Mouse (Mus musculus) kidney, postnatal 10 days (tissue): Measurements from ENCODE around the gene Mmp17.
A peak's percentile ranks its signal among the peaks of the same experiment; 100 is the strongest.
"Not testable (repeated sequence)": the region's sequence is repeated elsewhere in the genome, so short reads cannot be mapped to it uniquely, and the experiment has no call there.

Experiments used
- DNase-seq: peaks from one replicate; pipeline ENCODE4 v3.0.0; 2021; ENCODE audit warnings: mixed read lengths

The Mmp17 gene

DNA sequence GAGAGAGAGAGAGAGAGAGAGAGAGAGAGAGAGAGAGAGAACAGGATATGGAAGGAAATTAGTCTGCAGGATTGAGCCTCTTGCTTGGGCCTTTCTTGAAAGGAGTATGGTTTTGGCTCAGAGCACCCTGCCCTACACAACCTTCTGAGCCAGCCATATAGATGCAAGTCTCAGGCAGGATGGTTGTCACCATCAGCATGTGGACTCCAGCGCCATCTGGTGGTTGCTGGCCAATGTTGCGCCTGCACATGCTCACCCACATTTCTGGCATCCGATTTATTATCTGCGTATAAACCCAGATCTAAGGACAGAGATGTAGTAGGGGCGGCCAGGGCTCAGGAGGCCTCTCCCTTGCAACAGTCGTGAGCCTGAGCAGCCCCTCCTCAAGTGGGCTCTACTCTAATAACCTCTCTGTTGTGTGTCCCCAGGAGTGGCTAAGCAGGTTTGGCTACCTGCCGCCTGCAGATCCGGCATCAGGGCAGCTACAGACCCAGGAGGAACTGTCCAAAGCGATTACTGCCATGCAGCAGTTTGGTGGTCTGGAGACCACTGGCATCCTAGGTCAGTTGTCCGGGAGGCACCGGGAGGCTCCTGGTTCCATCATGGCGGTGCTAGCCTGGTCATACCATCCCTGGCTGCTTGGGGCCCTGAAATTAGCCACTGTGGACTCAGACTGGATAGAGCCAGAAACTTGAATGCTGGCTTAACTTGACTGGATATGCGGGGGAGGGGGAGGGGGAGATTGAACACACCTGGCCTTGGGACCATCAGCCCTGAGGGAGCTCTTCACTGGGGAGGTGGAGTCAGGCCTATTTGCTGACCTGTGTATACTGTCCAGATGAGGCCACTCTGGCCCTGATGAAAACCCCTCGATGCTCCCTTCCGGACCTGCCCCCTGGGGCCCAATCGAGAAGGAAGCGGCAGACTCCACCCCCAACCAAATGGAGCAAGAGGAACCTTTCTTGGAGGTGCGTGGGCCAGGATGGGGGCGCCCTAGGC lies 10.4 kb downstream of the Mmp17 start:
- peak; percentile 93 for DNase-seq

DNA sequence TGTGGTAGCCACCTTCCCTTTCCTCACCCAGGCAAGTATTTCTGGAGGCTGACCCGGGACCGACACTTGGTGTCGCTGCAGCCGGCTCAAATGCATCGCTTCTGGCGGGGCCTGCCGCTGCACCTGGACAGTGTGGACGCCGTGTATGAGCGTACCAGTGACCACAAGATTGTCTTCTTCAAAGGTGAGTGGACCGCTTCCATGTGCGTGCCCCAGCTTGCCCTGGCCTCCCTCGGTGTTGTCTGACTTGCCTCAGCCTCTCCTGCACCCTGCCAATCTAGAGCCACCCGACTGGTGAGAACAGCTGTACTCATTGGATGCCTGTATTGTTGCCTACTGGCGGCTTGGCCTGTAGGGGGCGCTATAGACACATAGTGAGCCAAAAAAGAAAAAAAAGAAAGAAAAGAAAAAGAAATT lies 18.1 kb downstream of the Mmp17 start:
- DNase-seq: peak; percentile 38

- no peak for DNase-seq
Measured at GRCm38 (mm10) chr5:129607476-129607875, 23.5 kb downstream of the Mmp17 start.

- peak; percentile 86 for DNase-seq
Measured at GRCm38 (mm10) chr5:129611060-129611459, 27.1 kb downstream of the Mmp17 start.

- not testable (repeated sequence) for DNase-seq
Measured at GRCm38 (mm10) chr5:129620600-129620999, 36.6 kb downstream of the Mmp17 start.

- no peak for DNase-seq
Measured at GRCm38 (mm10) chr5:129621361-129621760, 37.4 kb downstream of the Mmp17 start.

DNA sequence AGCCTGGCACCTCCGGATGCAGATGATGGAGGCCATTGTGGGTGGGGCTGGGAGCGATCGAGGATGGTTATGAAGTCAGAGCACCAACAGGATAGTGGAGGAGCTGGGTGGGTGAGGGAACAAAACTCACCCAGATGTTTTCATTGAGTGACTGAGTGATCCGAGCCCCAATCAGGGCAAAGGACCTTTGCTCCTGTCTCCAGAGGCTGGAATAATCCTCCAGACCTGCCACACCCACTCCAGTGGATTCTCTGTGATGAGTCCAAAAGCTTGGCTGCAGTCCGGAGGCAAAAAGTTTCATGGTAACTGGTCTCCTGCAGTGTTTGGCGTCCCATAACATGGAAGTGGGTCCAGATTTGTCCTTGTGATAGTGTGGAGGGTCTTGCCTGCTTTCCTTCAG lies 42.1 kb downstream of the Mmp17 start:
- no peak for DNase-seq

GRCm38 (mm10) chr5:129626586-129626985 lies 42.6 kb downstream of the Mmp17 start:
- not testable (repeated sequence) for DNase-seq

DNA sequence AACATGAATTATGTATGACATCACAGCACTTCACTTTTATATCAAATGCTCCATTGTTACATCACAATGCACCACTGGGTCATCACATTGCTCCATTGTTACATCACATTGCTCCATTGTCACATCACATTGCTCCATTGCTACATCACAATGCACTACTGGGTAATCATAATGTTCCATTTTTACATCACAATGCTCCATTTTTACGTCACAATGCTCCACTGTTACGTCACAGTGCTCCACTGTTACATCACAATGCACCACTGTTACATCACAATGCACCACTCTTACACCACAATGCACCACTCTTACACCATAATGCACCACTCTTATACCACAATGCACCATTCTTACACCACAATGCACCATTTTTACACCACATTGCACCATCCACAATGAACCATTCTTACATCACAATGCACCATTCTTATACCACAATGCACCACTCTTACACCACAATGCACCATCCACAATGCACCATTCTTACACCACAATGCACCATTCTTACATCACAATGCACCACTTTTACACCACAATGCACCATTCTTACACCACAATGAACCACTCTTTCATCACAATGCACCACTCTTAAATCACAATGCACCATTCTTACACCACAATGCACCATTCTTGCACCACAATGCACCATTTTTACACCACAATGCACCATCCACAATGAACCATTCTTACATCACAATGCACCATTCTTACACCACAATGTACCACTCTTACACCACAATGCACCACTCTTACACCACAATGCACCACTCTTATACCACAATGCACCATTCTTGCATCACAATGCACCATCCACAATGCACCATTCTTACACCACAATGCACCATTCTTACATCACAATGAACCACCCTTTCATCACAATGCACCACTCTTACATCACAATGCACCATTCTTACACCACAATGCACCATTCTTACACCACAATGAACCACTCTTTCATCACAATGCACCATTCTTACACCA lies 48.6 kb downstream of the Mmp17 start:
- not testable (repeated sequence) for DNase-seq

DNA sequence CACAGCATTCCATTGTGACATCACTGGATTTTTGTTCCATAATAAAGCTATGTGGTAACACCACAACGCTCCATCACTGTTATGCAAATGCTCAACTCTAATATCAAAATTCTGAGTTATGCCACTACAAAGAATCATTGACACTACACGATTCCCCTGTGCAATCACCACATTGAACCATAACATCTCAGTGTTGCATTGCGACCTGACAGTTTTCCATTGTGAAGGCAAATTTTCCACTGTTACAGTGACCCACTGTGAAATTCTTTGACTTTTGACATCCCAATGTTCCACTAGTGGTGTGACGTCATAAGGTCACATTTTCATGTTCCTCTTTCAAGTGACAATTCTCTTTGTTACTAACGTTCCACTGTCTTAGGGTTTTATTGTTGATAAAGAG lies 66.9 kb downstream of the Mmp17 start:
- no peak for DNase-seq

- DNase-seq: no peak
Measured at GRCm38 (mm10) chr5:129657016-129657415, 73.0 kb downstream of the Mmp17 start.

GRCm38 (mm10) chr5:129657931-129658330 lies 74.0 kb downstream of the Mmp17 start:
- DNase-seq: no peak
